Mouse (Mus musculus) liver, postnatal 0 days (tissue): Measurements from ENCODE around the gene Bnc2.

Experiments
- CTCF ChIP-seq: sonication (generic); IDR thresholded peaks from 2 replicates; pipeline ENCODE4 v1.5.1; 2016; ENCODE audit warnings: antibody characterized with exemption, low read depth
- EP300 ChIP-seq: IDR thresholded peaks from 2 replicates; pipeline ENCODE4 v1.6.1; 2016; ENCODE audit warnings: antibody characterized with exemption, low read depth, mild to moderate bottlenecking

- TF ChIP-seq CTCF (no peak), EP300 (no peak)
Measured at GRCm38 (mm10) chr4:84282651-84283050, 392.4 kb downstream of the Bnc2 start.
